Mouse (Mus musculus) embryo, embryonic 11 days (tissue): ENCODE results near the gene Ift20.
"Not testable (repeated sequence)": the region's sequence is repeated elsewhere in the genome, so short reads cannot be mapped to it uniquely, and the experiment has no call there.

Source experiments
- DNase-seq: peaks from one replicate; pipeline ENCODE4 v3.0.0-alpha.2; 2015

The Ift20 gene

GRCm38 (mm10) chr11:78523241-78523955 is 12.8 kb upstream of the Ift20 start:
- peak; percentile 49 for DNase-seq

- DNase-seq: no peak
Measured at GRCm38 (mm10) chr11:78524838-78525237, 11.3 kb upstream of the Ift20 start.

- no peak for DNase-seq
Measured at GRCm38 (mm10) chr11:78528714-78529113, 7.4 kb upstream of the Ift20 start.

- DNase-seq: no peak
Measured at GRCm38 (mm10) chr11:78530001-78530400, 6.2 kb upstream of the Ift20 start.

- DNase-seq: no peak
Measured at GRCm38 (mm10) chr11:78531046-78531445, 5.1 kb upstream of the Ift20 start.

GRCm38 (mm10) chr11:78531515-78531914 is 4.6 kb upstream of the Ift20 start:
- not testable (repeated sequence) for DNase-seq

GRCm38 (mm10) chr11:78534516-78534915 is 1.6 kb upstream of the Ift20 start:
- DNase-seq: no peak

GRCm38 (mm10) chr11:78535376-78536079 is 633 bp upstream of the Ift20 start:
- peak; percentile 74 for DNase-seq

- no peak for DNase-seq
Measured at GRCm38 (mm10) chr11:78536690-78537084, 526 bp downstream of the Ift20 start.

- no peak for DNase-seq
Measured at GRCm38 (mm10) chr11:78540358-78540757, 4.2 kb downstream of the Ift20 start.

GRCm38 (mm10) chr11:78544449-78545111 is 8.4 kb downstream of the Ift20 start:
- DNase-seq: no peak

- no peak for DNase-seq
Measured at GRCm38 (mm10) chr11:78545181-78545580, 9.0 kb downstream of the Ift20 start.

- DNase-seq: no peak
Measured at GRCm38 (mm10) chr11:78547718-78548460, 11.7 kb downstream of the Ift20 start.

GRCm38 (mm10) chr11:78549491-78549987 is 13.4 kb downstream of the Ift20 start:
- no peak for DNase-seq

GRCm38 (mm10) chr11:78550168-78551058 is 14.3 kb downstream of the Ift20 start, which contains the start of gene Tmem97:
Gene Tmem97 (minus strand): TSS chr11:78550777.
- DNase-seq: peak; percentile 98

- no peak for DNase-seq
Measured at GRCm38 (mm10) chr11:78551059-78551398, 14.9 kb downstream of the Ift20 start.

GRCm38 (mm10) chr11:78555623-78556022 is 19.5 kb downstream of the Ift20 start:
- no peak for DNase-seq

GRCm38 (mm10) chr11:78556070-78556469 is 19.9 kb downstream of the Ift20 start:
- DNase-seq: no peak

- DNase-seq: no peak
Measured at GRCm38 (mm10) chr11:78557241-78557640, 21.1 kb downstream of the Ift20 start.

- DNase-seq: peak; percentile 86
Measured at GRCm38 (mm10) chr11:78560447-78560846, 24.3 kb downstream of the Ift20 start.

- no peak for DNase-seq
Measured at GRCm38 (mm10) chr11:78566775-78567174, 30.6 kb downstream of the Ift20 start.

GRCm38 (mm10) chr11:78567614-78568013 is 31.5 kb downstream of the Ift20 start:
- DNase-seq: no peak
